8 mouse cellular contexts compared by ENCODE assay signal in the genomic region with DNA sequence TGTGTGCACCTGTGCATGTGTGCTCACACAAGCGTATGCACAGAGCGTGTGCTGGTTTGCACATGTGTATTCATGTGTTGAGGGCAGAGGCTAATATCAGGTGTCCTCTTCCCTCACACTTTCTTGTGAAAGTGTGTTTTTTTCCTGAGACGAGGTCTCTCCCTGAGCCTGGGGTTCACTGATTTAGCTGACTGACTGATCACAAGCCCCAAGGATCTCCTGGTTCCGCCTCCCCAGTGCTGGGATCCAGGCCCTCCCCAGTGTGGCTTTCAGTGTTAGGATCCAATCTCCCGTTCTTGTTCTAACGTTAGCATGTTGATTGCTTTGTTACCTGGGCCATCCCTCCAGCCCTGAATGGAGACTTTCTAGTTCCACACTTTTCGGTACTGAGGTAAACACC. TPM values are rescaled to one million over a fixed set of nuclear protein-coding genes. Genes with fewer than 3 reads are reported as not detected.
DNase-seq lines count a peak whose midpoint lies in the region; ATAC-seq and TF ChIP-seq lines count a peak whose summit lies in the region.
"Had no signal": no experiment of that assay in that cellular context is flagged by ENCODE, and none has a peak within 500 bp of the region (broad histone marks: within the 10 kb centered on the region; RNA-seq: fewer than 3 reads in every experiment).

No protein-coding gene starts in this region.

- no peak for TF ChIP-seq CTCF in hindbrain, postnatal 0 days (IDR thresholded peaks at IDR 0.05; ENCODE audit: low read depth)

- peaks cover 47% of the 10 kb centered on the region for H3K4me1 ChIP-seq in hindbrain, embryonic 10.5 days (replicated peaks)
- H3K4me1 ChIP-seq in hindbrain, embryonic 11.5 days (replicated peaks; ENCODE audit: control insufficient read depth, insufficient read depth, low read length): peaks cover 10% of the 10 kb centered on the region; the same call in 1 of the 2 replicates
- peaks cover 16% of the 10 kb centered on the region for H3K4me1 ChIP-seq in midbrain, embryonic 15.5 days
- H3K4me1 ChIP-seq in midbrain, embryonic 13.5 days (replicated peaks): peaks cover 20% of the 10 kb centered on the region
- 0 out of 2 replicates have a peak, but pooled peaks cover 6% of the 10 kb centered on the region for H3K4me1 ChIP-seq in hindbrain, postnatal 0 days (ENCODE audit: insufficient read depth, low read length)
- peaks cover 61% of the 10 kb centered on the region for H3K4me1 ChIP-seq in stomach, embryonic 16.5 days (ENCODE audit: control insufficient read depth, insufficient read depth, low read length)

- H3K9me3 ChIP-seq in hindbrain, embryonic 10.5 days: peaks cover 4% of the 10 kb centered on the region
- no peaks in the 10 kb centered on the region for H3K9me3 ChIP-seq in hindbrain, embryonic 11.5 days (ENCODE audit: control insufficient read depth, low read length)
- no peaks in the 10 kb centered on the region for H3K9me3 ChIP-seq in midbrain, embryonic 15.5 days
- no peaks in the 10 kb centered on the region for H3K9me3 ChIP-seq in midbrain, embryonic 13.5 days
- no peaks in the 10 kb centered on the region for H3K9me3 ChIP-seq in hindbrain, postnatal 0 days (ENCODE audit: low read length)
- no peaks in the 10 kb centered on the region for H3K9me3 ChIP-seq in stomach, embryonic 16.5 days (replicated peaks; ENCODE audit: control insufficient read depth, low read length)

- H3K9ac ChIP-seq in hindbrain, embryonic 11.5 days (ENCODE audit: low read depth, low read length): no peak overlapping the region
- no peak overlapping the region for H3K9ac ChIP-seq in midbrain, embryonic 15.5 days
- no peak overlapping the region for H3K9ac ChIP-seq in midbrain, embryonic 13.5 days (replicated peaks)
- H3K9ac ChIP-seq in hindbrain, postnatal 0 days (replicated peaks; ENCODE audit: low read length): no peak overlapping the region
- H3K9ac ChIP-seq in stomach, embryonic 16.5 days (ENCODE audit: low read length): peak overlapping the region; percentile 6; the same call in 1 of the 2 replicates

- no peak for ATAC-seq in hindbrain, embryonic 11.5 days (ENCODE audit: low FRiP score)
- ATAC-seq in midbrain, embryonic 15.5 days (replicated peaks): no peak
- no peak for ATAC-seq in midbrain, embryonic 13.5 days
- no peak for ATAC-seq in hindbrain, postnatal 0 days
- no peak for ATAC-seq in stomach, embryonic 16.5 days (ENCODE audit: insufficient read depth, low FRiP score)

- H3K27ac ChIP-seq in hindbrain, embryonic 10.5 days: peak overlapping the region; percentile 83
- H3K27ac ChIP-seq in hindbrain, embryonic 11.5 days (ENCODE audit: low read depth, low read length): no peak overlapping the region
- H3K27ac ChIP-seq in midbrain, embryonic 15.5 days: peak overlapping the region; percentile 76; the same call in 1 of the 2 replicates
- no peak overlapping the region for H3K27ac ChIP-seq in midbrain, embryonic 13.5 days
- H3K27ac ChIP-seq in hindbrain, postnatal 0 days: peak overlapping the region; percentile 78; the same call in 1 of the 2 replicates
- H3K27ac ChIP-seq in stomach, embryonic 16.5 days (ENCODE audit: low read length): peak overlapping the region; percentile 97

- WGBS in hindbrain, embryonic 10.5 days: 83% methylated on average over 7 of the region's 7 CpGs
- 87% methylated on average over 7 of the region's 7 CpGs for WGBS in hindbrain, embryonic 11.5 days
- 77% methylated on average over 7 of the region's 7 CpGs for WGBS in midbrain, embryonic 15.5 days
- WGBS in midbrain, embryonic 13.5 days: 84% methylated on average over 7 of the region's 7 CpGs
- 82% methylated on average over 7 of the region's 7 CpGs for WGBS in hindbrain, postnatal 0 days
- WGBS in stomach, embryonic 16.5 days: 70% methylated on average over 7 of the region's 7 CpGs

- DNase-seq in hindbrain, embryonic 10.5 days (ENCODE audit: low spot score): no peak
- DNase-seq in hindbrain, embryonic 11.5 days (ENCODE audit: low spot score): no peak
- DNase-seq in hindbrain, postnatal 0 days (ENCODE audit: low spot score): no peak
- DNase-seq in thymus, postnatal 10 days (ENCODE audit: low spot score in 2 of 2): no peak
- DNase-seq: cerebellum, adult 11 months had no signal

- no peak overlapping the region for H3K4me2 ChIP-seq in hindbrain, embryonic 11.5 days (replicated peaks; ENCODE audit: low read depth, low read length)
- no peak overlapping the region for H3K4me2 ChIP-seq in midbrain, embryonic 15.5 days
- no peak overlapping the region for H3K4me2 ChIP-seq in midbrain, embryonic 13.5 days (replicated peaks)
- no peak overlapping the region for H3K4me2 ChIP-seq in hindbrain, postnatal 0 days (ENCODE audit: low read depth, low read length)
- no peak overlapping the region for H3K4me2 ChIP-seq in stomach, embryonic 16.5 days (ENCODE audit: low read depth, low read length)

- peaks cover 19% of the 10 kb centered on the region for H3K27me3 ChIP-seq in hindbrain, embryonic 10.5 days (ENCODE audit: insufficient read depth, poor library complexity, severe bottlenecking)
- no peaks in the 10 kb centered on the region; the same call in 1 of the 2 replicates for H3K27me3 ChIP-seq in hindbrain, embryonic 11.5 days (ENCODE audit: control insufficient read depth, insufficient read depth, low read length)
- H3K27me3 ChIP-seq in midbrain, embryonic 15.5 days (replicated peaks): peaks cover 5% of the 10 kb centered on the region; the same call in 1 of the 2 replicates
- H3K27me3 ChIP-seq in midbrain, embryonic 13.5 days: peaks cover 6% of the 10 kb centered on the region
- no peaks in the 10 kb centered on the region for H3K27me3 ChIP-seq in hindbrain, postnatal 0 days (ENCODE audit: insufficient read depth, low read length)
- H3K27me3 ChIP-seq in stomach, embryonic 16.5 days (ENCODE audit: control insufficient read depth, insufficient read depth, low read length): no peaks in the 10 kb centered on the region

- H3K4me3 ChIP-seq in hindbrain, embryonic 10.5 days: no peak overlapping the region
- H3K4me3 ChIP-seq in hindbrain, embryonic 11.5 days (ENCODE audit: low read depth, low read length): no peak overlapping the region
- H3K4me3 ChIP-seq in midbrain, embryonic 15.5 days: no peak overlapping the region
- no peak overlapping the region for H3K4me3 ChIP-seq in midbrain, embryonic 13.5 days (replicated peaks)
- H3K4me3 ChIP-seq in hindbrain, postnatal 0 days (ENCODE audit: low read length): no peak overlapping the region
- H3K4me3 ChIP-seq in stomach, embryonic 16.5 days (replicated peaks; ENCODE audit: low read length): no peak overlapping the region

- no peaks in the 10 kb centered on the region for H3K36me3 ChIP-seq in hindbrain, embryonic 10.5 days
- no peaks in the 10 kb centered on the region for H3K36me3 ChIP-seq in hindbrain, embryonic 11.5 days (ENCODE audit: control insufficient read depth, insufficient read depth, low read length)
- no peaks in the 10 kb centered on the region for H3K36me3 ChIP-seq in midbrain, embryonic 15.5 days (replicated peaks)
- no peaks in the 10 kb centered on the region for H3K36me3 ChIP-seq in midbrain, embryonic 13.5 days
- no peaks in the 10 kb centered on the region for H3K36me3 ChIP-seq in hindbrain, postnatal 0 days (ENCODE audit: insufficient read depth, low read length)
- 0 out of 2 replicates have a peak, but pooled peaks cover 3% of the 10 kb centered on the region for H3K36me3 ChIP-seq in stomach, embryonic 16.5 days (ENCODE audit: control insufficient read depth, insufficient read depth, low read length)

RNA-seq across cellular contexts. Expression of a gene that starts 14.0 kb away (rescaled TPM):
- polyA plus RNA-seq in hindbrain, embryonic 10.5 days (2016; fragmentation: Nextera tagmentation; extraction: Ambion mirVana): 98.1 and 128 TPM in 2 replicates
- 85.4 and 88.6 TPM in 2 replicates for polyA plus RNA-seq in hindbrain, embryonic 11.5 days (2014; fragmentation: Nextera tagmentation; extraction: Ambion mirVana)
- 165 and 173 TPM in 2 replicates for polyA plus RNA-seq in midbrain, embryonic 15.5 days (2015; fragmentation: Nextera tagmentation; extraction: Ambion mirVana)
- 128 and 132 TPM in 2 replicates for polyA plus RNA-seq in midbrain, embryonic 13.5 days (2015; fragmentation: Nextera tagmentation; extraction: Ambion mirVana)
- total RNA-seq in hindbrain, postnatal 0 days (2014; rRNA removed): 146 and 171 TPM in 2 replicates
- polyA plus RNA-seq in hindbrain, postnatal 0 days (2015; fragmentation: Nextera tagmentation; extraction: Ambion mirVana): 206 and 234 TPM in 2 replicates
- polyA plus RNA-seq in stomach, embryonic 16.5 days (2015; fragmentation: Nextera tagmentation; extraction: Ambion mirVana): 81.8 and 98.6 TPM in 2 replicates

RNA-seq across cellular contexts. Expression of a gene that starts 23.1 kb away (rescaled TPM):
- polyA plus RNA-seq in hindbrain, embryonic 10.5 days (2016; fragmentation: Nextera tagmentation; extraction: Ambion mirVana): 3.1 and 4.5 TPM in 2 replicates
- 1.1 and 1.3 TPM in 2 replicates for polyA plus RNA-seq in hindbrain, embryonic 11.5 days (2014; fragmentation: Nextera tagmentation; extraction: Ambion mirVana)
- polyA plus RNA-seq in midbrain, embryonic 15.5 days (2015; fragmentation: Nextera tagmentation; extraction: Ambion mirVana): 0.70 and 1.5 TPM in 2 replicates
- 1.2 TPM in 2 replicates for polyA plus RNA-seq in midbrain, embryonic 13.5 days (2015; fragmentation: Nextera tagmentation; extraction: Ambion mirVana)
- 0.65 and 1.3 TPM in 2 replicates for total RNA-seq in hindbrain, postnatal 0 days (2014; rRNA removed)
- polyA plus RNA-seq in hindbrain, postnatal 0 days (2015; fragmentation: Nextera tagmentation; extraction: Ambion mirVana): 0.65 and 0.96 TPM in 2 replicates
- polyA plus RNA-seq in stomach, embryonic 16.5 days (2015; fragmentation: Nextera tagmentation; extraction: Ambion mirVana): 8.3 and 9.9 TPM in 2 replicates

RNA-seq across cellular contexts. Expression of a gene that starts 26.2 kb away (rescaled TPM):
- 3.1 and 4.3 TPM in 2 replicates for polyA plus RNA-seq in hindbrain, embryonic 10.5 days (2016; fragmentation: Nextera tagmentation; extraction: Ambion mirVana)
- 3.0 TPM in 2 replicates for polyA plus RNA-seq in hindbrain, embryonic 11.5 days (2014; fragmentation: Nextera tagmentation; extraction: Ambion mirVana)
- polyA plus RNA-seq in midbrain, embryonic 15.5 days (2015; fragmentation: Nextera tagmentation; extraction: Ambion mirVana): 10.5 and 12.2 TPM in 2 replicates
- 2.0 and 3.4 TPM in 2 replicates for polyA plus RNA-seq in midbrain, embryonic 13.5 days (2015; fragmentation: Nextera tagmentation; extraction: Ambion mirVana)
- total RNA-seq in hindbrain, postnatal 0 days (2014; rRNA removed): 14.2 and 17.0 TPM in 2 replicates
- polyA plus RNA-seq in hindbrain, postnatal 0 days (2015; fragmentation: Nextera tagmentation; extraction: Ambion mirVana): 9.5 and 10.1 TPM in 2 replicates
- 22.7 and 23.1 TPM in 2 replicates for polyA plus RNA-seq in stomach, embryonic 16.5 days (2015; fragmentation: Nextera tagmentation; extraction: Ambion mirVana)

RNA-seq across cellular contexts. Expression of a gene that starts 30.1 kb away (rescaled TPM):
- 1.8 and 2.0 TPM in 2 replicates for polyA plus RNA-seq in hindbrain, embryonic 10.5 days (2016; fragmentation: Nextera tagmentation; extraction: Ambion mirVana)
- 1.4 and 2.5 TPM in 2 replicates for polyA plus RNA-seq in hindbrain, embryonic 11.5 days (2014; fragmentation: Nextera tagmentation; extraction: Ambion mirVana)
- polyA plus RNA-seq in midbrain, embryonic 15.5 days (2015; fragmentation: Nextera tagmentation; extraction: Ambion mirVana): 2.7 and 3.1 TPM in 2 replicates
- 1.3 and 1.8 TPM in 2 replicates for polyA plus RNA-seq in midbrain, embryonic 13.5 days (2015; fragmentation: Nextera tagmentation; extraction: Ambion mirVana)
- total RNA-seq in hindbrain, postnatal 0 days (2014; rRNA removed): 8.2 and 9.6 TPM in 2 replicates
- 2.4 TPM in 2 replicates for polyA plus RNA-seq in hindbrain, postnatal 0 days (2015; fragmentation: Nextera tagmentation; extraction: Ambion mirVana)
- polyA plus RNA-seq in stomach, embryonic 16.5 days (2015; fragmentation: Nextera tagmentation; extraction: Ambion mirVana): 6.2 and 8.0 TPM in 2 replicates

RNA-seq across cellular contexts. Expression of a gene that starts 37.8 kb away (rescaled TPM):
- 108 and 114 TPM in 2 replicates for polyA plus RNA-seq in hindbrain, embryonic 10.5 days (2016; fragmentation: Nextera tagmentation; extraction: Ambion mirVana)
- polyA plus RNA-seq in hindbrain, embryonic 11.5 days (2014; fragmentation: Nextera tagmentation; extraction: Ambion mirVana): 93.2 and 100 TPM in 2 replicates
- 81.7 and 85.1 TPM in 2 replicates for polyA plus RNA-seq in midbrain, embryonic 15.5 days (2015; fragmentation: Nextera tagmentation; extraction: Ambion mirVana)
- polyA plus RNA-seq in midbrain, embryonic 13.5 days (2015; fragmentation: Nextera tagmentation; extraction: Ambion mirVana): 76.2 and 78.3 TPM in 2 replicates
- 83.9 and 94.0 TPM in 2 replicates for total RNA-seq in hindbrain, postnatal 0 days (2014; rRNA removed)
- polyA plus RNA-seq in hindbrain, postnatal 0 days (2015; fragmentation: Nextera tagmentation; extraction: Ambion mirVana): 71.9 and 73.3 TPM in 2 replicates
- 83.5 and 87.0 TPM in 2 replicates for polyA plus RNA-seq in stomach, embryonic 16.5 days (2015; fragmentation: Nextera tagmentation; extraction: Ambion mirVana)

Comparison
In these comparisons a context has a peak if more than half of its experiments do, and no peak if none do; other contexts are left out.
1. H3K27ac ChIP-seq: peak in hindbrain, embryonic 10.5 days (single experiment), midbrain, embryonic 15.5 days (single experiment), hindbrain, postnatal 0 days (single experiment) and stomach, embryonic 16.5 days (single experiment); none in hindbrain, embryonic 11.5 days (single experiment) and midbrain, embryonic 13.5 days (single experiment).